Mouse (Mus musculus) kidney, adult 9 months (tissue): ENCODE data around the gene Vamp2.

Source experiments
- DNase-seq: peaks from one replicate; pipeline ENCODE4 v3.0.0; 2022

Gene Vamp2

DNA sequence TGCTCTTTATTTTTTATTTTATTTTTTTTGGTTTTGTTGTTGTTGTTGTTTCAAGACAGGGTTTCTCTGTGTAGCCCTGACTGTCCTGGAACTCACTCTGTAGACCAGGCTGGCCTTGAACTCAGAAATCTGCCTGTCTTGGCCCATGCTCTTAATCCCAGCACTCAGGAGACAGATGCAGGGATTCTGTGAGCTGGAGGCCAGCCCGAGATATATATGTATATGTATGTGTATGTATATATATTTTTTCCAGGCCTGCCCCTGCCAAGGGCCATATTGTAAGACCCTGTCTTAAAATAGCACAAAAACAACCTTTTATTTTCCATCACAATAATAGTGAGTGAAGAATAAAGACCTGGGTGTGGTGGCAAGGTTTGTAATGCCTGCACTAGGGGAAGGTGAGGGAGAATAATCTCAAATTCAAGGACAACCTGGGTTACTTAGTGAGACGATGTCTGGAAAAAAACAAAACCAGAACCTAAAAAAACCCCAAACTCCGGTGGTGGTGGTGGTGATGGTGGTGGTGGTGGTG lies 22.8 kb upstream of the Vamp2 start:
- DNase-seq, result no peak

- DNase-seq, result no peak
These were observed 22.0 kb upstream of the Vamp2 start for GRCm38 (mm10) chr11:69066163-69066861.

- DNase-seq, result peak; percentile 95
These were observed 21.3 kb upstream of the Vamp2 start for GRCm38 (mm10) chr11:69066956-69067355.

DNA sequence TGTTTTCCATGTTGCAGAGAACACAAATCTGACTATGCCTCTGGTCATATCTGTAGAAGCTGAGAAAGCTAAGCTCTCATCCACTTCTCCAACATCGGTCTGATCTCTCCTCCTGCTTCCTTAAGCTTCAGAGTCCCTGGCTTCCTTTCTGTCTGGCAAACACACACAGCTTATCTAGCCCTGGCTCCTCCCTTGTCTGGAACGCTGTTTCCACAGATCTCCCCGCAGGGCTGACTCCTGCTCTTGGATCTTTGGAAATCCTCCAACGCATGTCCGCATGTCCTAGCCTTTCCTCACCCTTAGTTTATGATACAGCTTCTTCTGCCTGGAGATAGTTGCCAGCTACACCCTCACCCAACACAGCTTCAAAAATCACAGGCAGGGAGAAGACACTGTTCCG lies 20.7 kb upstream of the Vamp2 start:
- no peak for DNase-seq

DNA sequence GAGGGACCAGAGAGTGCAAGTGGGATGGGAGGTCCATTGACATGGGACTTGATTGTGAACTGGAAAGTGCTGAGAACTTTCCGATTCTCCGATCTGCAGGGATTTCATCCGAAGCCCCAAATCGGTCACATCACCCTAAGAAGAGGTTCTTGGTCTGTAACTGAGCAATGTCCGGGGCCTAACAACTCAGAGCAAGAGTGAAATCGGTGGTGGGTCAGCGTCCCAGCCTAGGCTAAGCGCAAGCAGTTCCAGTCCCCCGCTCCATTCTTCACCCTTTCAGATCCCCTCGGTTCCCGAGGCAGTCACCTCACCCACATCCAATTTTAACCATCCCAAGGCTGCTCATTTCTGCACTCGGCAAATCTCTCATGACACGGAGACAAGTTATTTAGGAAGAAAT lies 18.2 kb upstream of the Vamp2 start:
- no peak for DNase-seq

GRCm38 (mm10) chr11:69070590-69071222 lies 17.6 kb upstream of the Vamp2 start, which contains the start of gene Tmem107:
Tmem107 (plus strand) TSS chr11:69070806.
- peak; percentile 96 for DNase-seq

DNA sequence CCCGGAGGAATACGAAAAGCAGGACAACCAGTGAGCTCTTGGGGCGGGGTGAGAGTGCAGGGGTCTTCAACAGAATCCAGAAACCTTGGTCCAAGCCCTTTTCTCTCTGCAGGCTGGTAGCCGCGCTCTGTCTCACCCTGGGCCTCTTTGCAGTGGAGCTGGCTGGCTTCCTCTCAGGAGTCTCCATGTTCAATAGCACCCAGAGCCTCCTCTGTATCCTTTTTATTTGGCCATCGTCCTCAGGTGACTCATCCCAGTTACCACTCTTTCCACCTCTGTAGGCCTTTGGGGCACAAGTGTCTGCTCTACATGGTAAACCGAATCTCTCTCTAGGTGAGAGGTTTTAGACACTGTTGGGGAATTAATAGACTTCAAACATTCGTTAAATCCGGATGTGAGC lies 17.0 kb upstream of the Vamp2 start:
- no peak for DNase-seq

DNA sequence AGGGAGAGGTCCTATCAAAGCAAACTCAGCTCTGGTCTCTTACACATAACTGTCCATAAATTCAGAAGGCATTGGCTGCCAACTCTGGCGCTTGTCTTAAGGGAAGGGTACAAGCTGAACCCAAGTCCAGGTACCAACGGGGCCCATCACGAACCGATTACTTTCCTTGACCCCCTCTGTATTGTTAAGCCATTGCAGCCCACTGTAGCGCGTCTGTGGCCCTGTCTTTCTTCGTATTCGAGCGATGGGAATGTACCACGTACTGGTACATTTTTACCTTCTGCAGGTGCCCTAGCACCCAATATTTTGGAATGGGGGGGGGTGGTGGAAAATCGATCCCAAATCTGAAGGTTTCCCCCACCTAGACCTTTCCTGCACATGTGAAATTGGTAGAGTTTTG lies 16.1 kb upstream of the Vamp2 start:
- no peak for DNase-seq

- DNase-seq, result no peak
These were observed 15.6 kb upstream of the Vamp2 start for GRCm38 (mm10) chr11:69072666-69073064.

DNA sequence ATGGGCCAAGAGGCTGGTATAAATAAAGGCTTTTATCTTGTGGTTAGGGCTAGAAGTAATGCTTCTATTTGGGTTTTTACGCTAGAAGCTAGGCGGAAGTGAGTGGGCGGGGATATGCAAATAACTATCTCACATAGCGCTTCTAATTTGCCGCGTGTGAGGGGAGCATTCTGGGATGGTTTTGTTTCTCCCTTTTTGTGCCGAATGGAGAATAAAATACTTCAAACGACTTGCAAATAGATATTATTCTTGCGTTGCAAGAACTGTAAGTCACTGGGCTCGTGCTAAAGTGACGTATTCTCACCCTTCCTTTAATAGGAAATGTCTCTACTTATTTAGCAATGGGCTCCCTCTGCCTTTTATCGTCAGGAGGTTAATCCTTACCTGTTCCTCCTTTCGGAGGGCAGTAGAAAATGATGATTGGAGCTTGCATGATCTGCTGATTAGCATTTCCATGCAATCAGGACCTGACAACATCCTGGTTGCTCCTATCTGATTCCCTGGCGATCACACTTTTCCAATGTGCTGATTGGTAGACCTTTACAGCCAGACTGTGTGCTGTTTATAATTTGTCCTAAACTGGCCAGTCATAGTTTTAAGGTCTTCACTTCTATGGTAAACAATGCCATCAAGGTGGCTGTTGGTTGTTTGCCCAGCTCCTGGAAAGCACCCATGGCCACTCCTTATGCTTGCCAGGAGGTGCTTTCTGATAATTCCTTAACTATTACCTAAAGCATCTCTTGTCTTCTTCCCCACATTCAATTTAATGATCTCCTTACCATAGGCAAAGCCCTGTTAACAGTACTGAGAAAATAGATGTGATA lies 15.0 kb upstream of the Vamp2 start:
- DNase-seq, result peak; percentile 96

- DNase-seq, result no peak
These were observed 14.1 kb upstream of the Vamp2 start for GRCm38 (mm10) chr11:69073951-69074775.

DNA sequence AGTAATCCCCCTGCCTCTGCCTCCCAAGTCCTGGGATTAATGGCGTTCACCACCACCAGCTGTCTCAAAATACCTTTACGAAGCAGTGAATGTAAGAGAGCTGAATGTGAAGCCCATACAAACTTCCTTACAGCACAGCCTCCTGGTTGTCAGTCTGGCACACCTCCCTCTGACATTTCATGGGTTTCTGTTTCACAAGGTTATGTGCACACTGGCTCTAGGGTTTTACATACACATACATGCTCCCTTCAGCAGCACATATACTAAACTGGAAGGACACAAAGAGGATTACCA lies 13.6 kb upstream of the Vamp2 start:
- DNase-seq, result no peak

DNA sequence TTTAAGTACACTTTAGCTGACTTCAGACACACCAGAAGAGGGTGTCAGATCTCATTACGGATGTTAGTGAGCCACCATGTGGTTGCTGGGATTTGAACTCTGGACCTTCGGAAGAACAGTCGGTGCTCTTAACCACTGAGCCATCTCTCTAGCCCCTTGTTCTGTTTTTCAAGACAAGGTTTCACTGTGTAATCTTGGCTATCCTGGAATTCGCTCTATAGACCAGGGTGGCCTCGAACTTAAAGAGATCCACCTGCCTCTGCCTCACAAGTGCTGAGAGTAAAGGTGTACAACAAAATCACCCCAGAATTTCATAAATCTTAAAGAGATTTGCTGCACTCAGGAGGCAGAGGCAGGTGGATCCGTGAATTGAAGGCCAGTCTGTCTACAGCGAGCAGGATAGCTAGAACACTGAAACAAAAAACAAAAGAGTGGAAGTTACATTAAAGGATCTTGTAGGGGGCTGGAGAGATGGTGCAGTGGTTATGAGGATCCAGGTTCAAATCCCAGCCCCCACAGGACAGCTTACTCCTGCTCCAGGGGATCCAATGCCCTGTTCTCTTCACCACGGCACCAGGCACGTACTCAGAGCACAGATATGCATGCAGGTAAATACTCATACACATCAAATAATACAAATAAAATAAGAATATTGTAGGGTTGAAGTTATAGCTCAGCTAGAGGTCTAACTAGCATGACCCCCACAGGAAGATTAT lies 12.4 kb upstream of the Vamp2 start:
- no peak for DNase-seq

GRCm38 (mm10) chr11:69076572-69076971 lies 11.7 kb upstream of the Vamp2 start:
- DNase-seq, result no peak

GRCm38 (mm10) chr11:69077316-69077715 lies 11.0 kb upstream of the Vamp2 start:
- no peak for DNase-seq

DNA sequence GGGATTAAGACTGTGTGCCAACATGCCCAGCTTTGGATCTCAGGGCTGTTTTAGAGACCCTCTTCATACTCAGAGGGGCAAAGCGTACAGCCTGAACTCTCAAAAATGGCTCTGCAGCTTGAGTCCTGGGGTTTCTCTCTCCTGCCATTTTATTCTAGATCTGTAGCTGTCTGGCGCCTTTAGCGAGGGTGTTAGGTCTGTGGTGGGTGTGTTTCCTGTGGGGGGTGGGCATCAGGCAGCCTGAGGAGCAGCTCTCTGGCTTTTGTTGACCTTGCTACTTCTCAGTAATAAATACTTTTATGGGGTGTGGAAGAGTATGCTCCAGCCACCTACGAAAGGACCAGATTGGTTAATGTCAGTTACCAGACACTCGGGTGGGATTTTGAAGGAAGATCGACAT lies 10.2 kb upstream of the Vamp2 start:
- DNase-seq, result no peak

DNA sequence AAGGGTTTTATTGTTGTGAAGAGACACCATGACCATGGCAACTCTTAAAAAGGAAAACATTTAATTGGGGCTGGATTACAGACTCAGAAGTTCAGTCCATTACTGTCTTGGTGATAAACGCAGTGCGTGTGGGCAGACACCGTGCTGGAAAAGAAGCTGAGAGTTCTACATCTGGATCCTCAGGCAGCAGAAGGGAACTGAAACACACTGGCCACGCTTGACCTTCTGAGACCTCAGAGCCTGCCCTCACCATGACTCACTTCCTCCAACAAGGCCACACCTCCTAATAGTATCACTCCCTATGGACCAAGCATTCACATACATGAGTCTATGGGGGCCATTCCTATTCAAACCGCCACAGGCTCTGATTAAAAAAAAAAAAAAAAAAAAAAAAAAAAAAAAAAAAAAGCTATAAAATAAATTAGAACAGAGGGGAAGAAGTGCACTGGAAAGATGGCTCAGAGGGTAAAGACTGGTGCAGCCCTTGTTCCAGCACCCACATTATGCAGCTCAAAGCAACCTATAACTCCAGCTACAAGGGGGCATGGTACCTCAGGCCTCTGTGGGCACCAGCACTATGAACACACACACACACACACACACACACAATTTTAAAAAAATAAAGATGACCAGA lies 9.4 kb upstream of the Vamp2 start:
- no peak for DNase-seq

DNA sequence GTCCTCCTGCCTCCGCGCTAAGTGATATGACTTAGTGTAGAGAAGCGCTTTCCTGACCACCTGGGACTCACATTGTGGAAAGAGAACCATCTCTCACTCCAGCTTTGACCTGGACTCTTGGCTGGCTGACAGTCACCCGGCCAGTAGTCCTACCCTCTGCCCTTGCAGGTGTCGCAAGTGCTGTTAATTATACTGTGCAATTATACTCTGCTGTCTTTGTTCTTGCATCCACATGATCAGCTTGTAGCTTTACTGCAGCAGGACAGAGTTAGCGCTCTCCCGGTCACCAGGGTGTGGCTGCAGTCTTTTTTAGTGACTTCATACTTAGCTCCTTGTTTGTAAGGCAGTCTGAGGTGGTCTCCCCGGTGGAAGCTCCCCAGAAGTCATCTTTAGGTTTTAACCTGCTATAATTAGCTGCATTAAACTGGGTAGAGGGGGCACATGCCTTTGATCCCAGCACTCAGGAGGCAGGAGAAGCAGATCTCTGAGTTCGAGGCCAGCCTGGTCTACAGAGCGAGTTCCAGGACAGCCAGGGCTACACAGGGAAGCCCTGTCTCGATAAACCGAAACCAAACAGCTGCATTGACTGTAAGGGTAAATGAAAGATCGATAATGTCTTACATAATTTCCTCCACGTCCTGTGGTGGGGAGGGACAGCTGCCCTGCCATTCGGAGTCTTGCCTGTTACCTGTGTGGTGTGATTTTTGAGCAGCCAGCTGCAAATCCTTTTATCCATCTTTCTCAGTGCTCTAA lies 8.0 kb upstream of the Vamp2 start:
- peak; percentile 54 for DNase-seq

DNA sequence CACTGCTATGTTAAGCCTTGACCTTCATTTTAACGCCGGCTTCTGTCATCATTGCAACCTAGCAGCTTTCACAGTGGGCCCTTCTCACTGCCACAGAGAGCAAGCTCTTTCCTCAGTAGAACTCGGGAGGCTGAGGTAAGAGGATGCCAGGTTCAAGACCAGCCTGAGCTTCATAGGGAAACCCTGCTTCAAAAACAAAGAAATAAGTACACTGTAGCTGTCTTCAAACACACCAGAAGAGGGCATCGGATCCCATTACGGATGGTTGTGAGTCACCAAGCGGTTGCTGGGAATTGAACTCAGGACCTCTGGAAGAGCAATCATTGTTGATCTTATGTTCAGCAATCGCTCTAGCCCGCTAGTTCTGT lies 7.5 kb upstream of the Vamp2 start:
- DNase-seq, result no peak

DNA sequence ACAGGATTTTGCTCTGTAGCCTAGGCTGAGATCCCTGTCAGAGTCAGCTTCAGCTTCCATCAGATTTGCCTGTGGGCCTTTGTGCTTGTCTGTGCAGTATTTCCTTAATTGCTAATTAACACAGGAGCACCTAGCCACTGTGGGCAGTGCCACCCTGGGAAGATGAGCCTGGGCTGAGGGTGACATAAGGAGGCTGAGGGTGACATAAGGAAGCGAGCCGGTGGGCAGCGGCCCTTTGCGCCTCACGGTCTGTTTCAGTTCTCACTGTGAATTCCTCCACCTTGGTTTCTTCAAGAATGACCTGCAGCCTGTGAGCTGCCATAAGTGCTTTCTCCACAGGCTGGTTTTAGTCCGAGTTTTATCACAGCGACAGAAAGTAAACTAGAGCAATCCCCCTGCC lies 6.7 kb upstream of the Vamp2 start:
- no peak for DNase-seq

GRCm38 (mm10) chr11:69085608-69086007 lies 2.7 kb upstream of the Vamp2 start:
- no peak for DNase-seq
